Mouse (Mus musculus) lung, postnatal 0 days (tissue): ENCODE measurements around the gene Slc2a4.

Experiments used
- CTCF ChIP-seq: IDR thresholded peaks from 2 replicates; pipeline ENCODE4 v1.5.1; 2016; ENCODE audit warnings: antibody characterized with exemption, mild to moderate bottlenecking
- EP300 ChIP-seq: IDR thresholded peaks from 2 replicates; pipeline ENCODE4 v1.6.1; 2016; ENCODE audit warnings: antibody characterized with exemption, mild to moderate bottlenecking, control low read depth

DNA sequence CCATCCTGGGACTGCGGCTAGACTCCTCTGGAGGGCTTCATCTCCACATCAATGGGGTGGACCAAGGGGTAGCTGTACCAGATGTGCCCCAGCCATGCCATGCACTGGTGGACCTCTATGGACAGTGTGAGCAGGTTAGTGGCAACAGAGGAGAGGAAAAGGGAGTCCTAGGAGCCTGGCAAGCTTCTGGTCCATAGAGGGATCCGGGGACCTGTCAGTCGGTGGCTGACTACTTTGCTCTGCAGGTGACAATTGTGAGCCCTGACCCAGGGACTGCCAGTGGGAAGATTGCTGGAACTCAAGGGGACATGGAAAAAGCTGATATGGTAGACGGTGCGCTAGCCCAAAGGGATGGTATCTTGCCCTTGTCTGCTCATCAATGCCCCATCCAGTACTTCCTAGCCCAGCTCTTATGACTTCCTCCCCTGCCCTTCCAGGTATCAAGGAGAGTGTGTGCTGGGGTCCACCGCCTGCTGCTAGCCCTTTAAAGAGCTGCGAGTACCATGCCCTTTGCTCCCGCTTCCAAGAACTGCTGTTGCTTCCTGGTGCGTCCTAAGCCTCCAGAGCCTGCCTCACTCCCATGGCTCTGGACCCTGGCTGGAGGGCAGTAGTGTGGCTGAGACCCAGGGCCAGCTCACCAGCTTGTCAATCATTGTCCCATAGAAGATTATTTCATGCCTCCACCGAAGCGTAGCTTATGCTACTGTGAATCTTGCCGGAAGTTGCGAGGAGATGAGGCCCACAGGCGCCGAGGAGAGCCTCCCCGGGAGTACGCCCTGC, 37.0 kb downstream of the Slc2a4 start:
- TF ChIP-seq CTCF: no peak
- no peak for TF ChIP-seq EP300
